Mouse (Mus musculus) myocyte (in vitro differentiated cells): ENCODE results near the gene Lmo4.

Source experiments
- E2F4 ChIP-seq: IDR thresholded peaks from one replicate; pipeline ENCODE4 v1.6.1; 2011; ENCODE audit warnings: mild to moderate bottlenecking, control low read depth, moderate library complexity; ENCODE audit not compliant: insufficient read depth
- MAX ChIP-seq: IDR thresholded peaks from one replicate; pipeline ENCODE4 v1.6.1; 2011; ENCODE audit warnings: low read depth, mild to moderate bottlenecking, control low read depth
- MYOD1 ChIP-seq, 3 experiments: IDR thresholded peaks; one replicate each; pipeline ENCODE4 v1.6.1; 2011; ENCODE audit warnings: control low read depth in 2 of 3, low read depth in 2 of 3, mild to moderate bottlenecking in 2 of 3, moderate library complexity in 1 of 3; ENCODE audit not compliant: insufficient read length in 2 of 3, control insufficient read depth in 1 of 3
- POLR2A ChIP-seq: IDR thresholded peaks from one replicate; pipeline ENCODE4 v1.6.1; 2011; ENCODE audit warnings: low read depth, mild to moderate bottlenecking, control low read depth, moderate library complexity; ENCODE audit not compliant: insufficient read length
- POLR2AphosphoS2 ChIP-seq: IDR thresholded peaks from one replicate; pipeline ENCODE4 v1.6.1; 2011; ENCODE audit warnings: low read depth, control low read depth; ENCODE audit not compliant: insufficient read length
- SRF ChIP-seq: IDR thresholded peaks from one replicate; pipeline ENCODE4 v1.6.1; 2011; ENCODE audit warnings: low read depth; ENCODE audit not compliant: control insufficient read depth, insufficient read length
- USF1 ChIP-seq: IDR thresholded peaks from one replicate; pipeline ENCODE4 v1.6.1; 2011; ENCODE audit warnings: low read depth, mild to moderate bottlenecking, control low read depth, moderate library complexity

DNA sequence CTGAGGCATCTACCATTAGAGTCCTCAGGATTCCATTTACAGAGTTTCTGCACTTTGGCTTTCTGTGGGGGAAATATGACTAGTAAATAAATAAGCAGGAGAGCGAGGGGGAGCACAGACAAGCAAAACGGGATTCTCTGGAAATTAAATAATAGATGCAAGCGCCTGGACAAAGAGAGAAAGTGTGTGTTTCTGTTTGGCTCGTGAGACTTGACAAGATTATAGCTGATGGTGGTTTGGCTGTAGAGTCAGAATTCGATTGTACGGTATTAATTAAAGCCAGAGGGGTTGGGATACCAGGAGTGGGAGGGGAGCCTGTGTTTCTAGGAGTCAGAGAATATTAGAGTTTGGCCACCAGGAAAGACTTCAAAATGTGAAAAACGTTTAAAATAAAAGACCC, 24.3 kb upstream of the Lmo4 start:
- TF ChIP-seq SRF (no peak), POLR2A (no peak), E2F4 (no peak), MAX (no peak), POLR2AphosphoS2 (no peak), USF1 (no peak), MYOD1 (IDR thresholded peaks at IDR 0.05; ENCODE audit: control insufficient read depth in 1 of 3, insufficient read length in 2 of 3, low read depth in 2 of 3) (no peak)
